Mouse (Mus musculus) ES-E14 (cell line): ENCODE data around the gene Dst.

ENCODE experiments used
- ZC3H11A ChIP-seq: IDR thresholded peaks from 2 replicates; pipeline ENCODE4 v1.6.1; 2012; ENCODE audit warnings: low read depth, mild to moderate bottlenecking, inconsistent platforms, low read length, borderline replicate concordance
- ZNF384 ChIP-seq: IDR thresholded peaks from 2 replicates; pipeline ENCODE4 v1.6.1; 2012; ENCODE audit warnings: low read depth, low read length, inconsistent platforms

DNA sequence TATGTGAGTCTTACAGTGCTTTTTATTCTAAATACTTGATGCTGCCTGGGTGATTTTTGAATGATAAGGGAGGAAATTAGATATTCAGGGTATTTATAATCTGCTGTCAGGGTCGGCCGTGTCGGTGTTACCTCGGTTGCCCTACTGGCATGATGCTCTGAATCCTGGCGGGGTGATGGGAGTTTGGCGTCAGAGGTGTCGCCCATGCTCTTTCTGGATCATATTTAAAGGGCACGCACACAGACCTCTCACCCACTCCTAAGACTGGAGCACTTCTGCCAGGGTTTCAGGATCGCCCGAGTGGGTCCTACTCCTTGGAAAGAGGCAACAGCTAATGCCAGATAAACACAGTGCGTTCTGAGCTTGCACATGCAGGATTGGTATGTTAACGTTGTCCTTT lies 128.1 kb downstream of the Dst start:
- TF ChIP-seq ZNF384: no peak
- TF ChIP-seq ZC3H11A: no peak
